Mouse (Mus musculus) CH12.LX (cell line): ENCODE measurements at regions not wholly inside any gene's neighbourhood (a gene's known extent, or its start where the extent isn't known, plus 50 kb on each side); places are given as distances from the start of the nearest gene placed in this dataset.

ENCODE experiments used
- DNase-seq: peaks from one replicate; pipeline ENCODE4 v3.0.0-alpha.2; 2013; ENCODE audit errors: extremely low read depth
- H3K27ac ChIP-seq: 2 replicates; pipeline ENCODE4 v1.5.1; 2012; ENCODE audit warnings: low read depth, mild to moderate bottlenecking, control low read depth, moderate library complexity; ENCODE audit not compliant: insufficient read depth
- H3K27me3 ChIP-seq: replicated peaks from 2 replicates; pipeline ENCODE3; 2012; ENCODE audit warnings: inconsistent platforms
- H3K36me3 ChIP-seq, 2 experiments: replicated peaks in 1 of 2; 2 replicates each; pipeline versions ENCODE3 to v1.6.1; 2012; ENCODE audit warnings: inconsistent platforms in 1 of 2, low read length in 1 of 2, mild to moderate bottlenecking in 1 of 2, mixed read lengths in 1 of 2, moderate library complexity in 1 of 2; ENCODE audit not compliant: control insufficient read depth in 1 of 2, insufficient read depth in 1 of 2
- H3K4me1 ChIP-seq, 2 experiments: 2 replicates each; pipeline ENCODE4 v1.6.1; 2012; ENCODE audit warnings: inconsistent platforms in 1 of 2, moderate library complexity in 1 of 2; ENCODE audit not compliant: insufficient read depth in 2 of 2, control insufficient read depth in 1 of 2
- H3K4me2 ChIP-seq: 2 replicates; pipeline ENCODE4 v1.6.1; 2012; ENCODE audit warnings: low read depth, mild to moderate bottlenecking, control low read depth; ENCODE audit not compliant: poor library complexity, insufficient read depth, severe bottlenecking
- H3K4me3 ChIP-seq, 3 experiments: fragments of 150-350 bp in 1 of 3; sonication (generic) in 1 of 3; replicated peaks in 1 of 3; 2 replicates each; pipeline versions ENCODE3 to v1.5.1; 2011 to 2012; ENCODE audit warnings: low read depth in 2 of 3, low read length in 2 of 3, mild to moderate bottlenecking in 2 of 3, moderate library complexity in 2 of 3, control low read depth in 1 of 3, improper control_type of control experiment in 1 of 3, inconsistent platforms in 1 of 3, mixed read lengths in 1 of 3; ENCODE audit not compliant: poor library complexity in 1 of 3
- H3K79me2 ChIP-seq: replicated peaks from 2 replicates; pipeline ENCODE4 v1.6.1; 2012; ENCODE audit warnings: mild to moderate bottlenecking, moderate library complexity; ENCODE audit not compliant: control insufficient read depth, poor library complexity, insufficient read depth, severe bottlenecking; ENCODE audit errors: extremely low read depth
- H3K9ac ChIP-seq: 2 replicates; pipeline ENCODE4 v1.6.1; 2012; ENCODE audit warnings: low read depth, mild to moderate bottlenecking, control low read depth, moderate library complexity; ENCODE audit not compliant: insufficient read depth
- H3K9me3 ChIP-seq: replicated peaks from 2 replicates; pipeline ENCODE3; 2012; ENCODE audit warnings: low read length, inconsistent platforms, mixed read lengths
- CHD1 ChIP-seq: IDR thresholded peaks from 2 replicates; pipeline ENCODE4 v1.6.1; 2012; ENCODE audit warnings: low read depth, low read length, improper control_type of control experiment, inconsistent platforms
- CTCF ChIP-seq, 2 experiments: IDR thresholded peaks in 1 of 2; conservative IDR thresholded peaks in 1 of 2; 2 replicates each; pipeline ENCODE4 v1.5.1; 2011 to 2012; ENCODE audit warnings: low read depth in 2 of 2, low read length in 2 of 2, improper control_type of control experiment in 1 of 2, inconsistent platforms in 1 of 2, mild to moderate bottlenecking in 1 of 2, moderate library complexity in 1 of 2
- E2F4 ChIP-seq: IDR thresholded peaks from 2 replicates; pipeline ENCODE4 v1.6.1; 2011; ENCODE audit warnings: low read depth, low read length, improper control_type of control experiment; ENCODE audit not compliant: insufficient replicate concordance
- ELF1 ChIP-seq: IDR thresholded peaks from 2 replicates; pipeline ENCODE4 v1.6.1; 2014; ENCODE audit warnings: low read depth, mild to moderate bottlenecking, inconsistent platforms, low read length, improper control_type of control experiment
- GABPA ChIP-seq: IDR thresholded peaks from 2 replicates; pipeline ENCODE4 v1.6.1; 2012; ENCODE audit warnings: low read depth, low read length, improper control_type of control experiment, inconsistent platforms; ENCODE audit not compliant: insufficient replicate concordance
- HCFC1 ChIP-seq: IDR thresholded peaks from 2 replicates; pipeline ENCODE4 v1.6.1; 2012; ENCODE audit warnings: low read depth, mild to moderate bottlenecking, inconsistent platforms, low read length, improper control_type of control experiment
- JUN ChIP-seq: IDR thresholded peaks from 2 replicates; pipeline ENCODE4 v1.6.1; 2011; ENCODE audit warnings: low read depth, mild to moderate bottlenecking, low read length, improper control_type of control experiment, moderate library complexity; ENCODE audit not compliant: insufficient read depth
- JUND ChIP-seq: conservative IDR thresholded peaks from 2 replicates; pipeline ENCODE4 v1.6.1; 2011; ENCODE audit warnings: low read depth, low read length, improper control_type of control experiment
- KAT2A ChIP-seq: IDR thresholded peaks from 2 replicates; pipeline ENCODE4 v1.6.1; 2012; ENCODE audit warnings: low read length, improper control_type of control experiment, inconsistent platforms; ENCODE audit not compliant: insufficient replicate concordance
- MAFK ChIP-seq: IDR thresholded peaks from 2 replicates; pipeline ENCODE4 v1.6.1; 2011; ENCODE audit warnings: low read length, improper control_type of control experiment; ENCODE audit not compliant: insufficient replicate concordance
- MAX ChIP-seq: IDR thresholded peaks from 2 replicates; pipeline ENCODE4 v1.6.1; 2011; ENCODE audit warnings: low read length, improper control_type of control experiment
- MAZ ChIP-seq: IDR thresholded peaks from 2 replicates; pipeline ENCODE4 v1.6.1; 2012; ENCODE audit warnings: low read depth, mild to moderate bottlenecking, inconsistent platforms, low read length, improper control_type of control experiment, moderate library complexity
- MXI1 ChIP-seq: IDR thresholded peaks from 2 replicates; pipeline ENCODE4 v1.6.1; 2011; ENCODE audit warnings: mild to moderate bottlenecking, low read depth, low read length, improper control_type of control experiment
- MYC ChIP-seq: IDR thresholded peaks from 2 replicates; pipeline ENCODE4 v1.6.1; 2011; ENCODE audit warnings: low read depth, mild to moderate bottlenecking, improper control_type of control experiment, low read length
- PAX5 ChIP-seq: IDR thresholded peaks from 2 replicates; pipeline ENCODE4 v1.6.1; 2012; ENCODE audit warnings: low read length, inconsistent platforms, mixed read lengths
- POLR2A ChIP-seq: IDR thresholded peaks from 2 replicates; pipeline ENCODE4 v1.6.1; 2011; ENCODE audit warnings: low read depth, mild to moderate bottlenecking, improper control_type of control experiment, low read length
- POLR2AphosphoS2 ChIP-seq: IDR thresholded peaks from 2 replicates; pipeline ENCODE4 v1.6.1; 2011; ENCODE audit warnings: low read depth, low read length, improper control_type of control experiment
- RAD21 ChIP-seq: IDR thresholded peaks from 2 replicates; pipeline ENCODE4 v1.6.1; 2011; ENCODE audit warnings: low read depth, mild to moderate bottlenecking, low read length, improper control_type of control experiment, moderate library complexity
- RCOR1 ChIP-seq: conservative IDR thresholded peaks from 2 replicates; pipeline ENCODE4 v1.6.1; 2012; ENCODE audit warnings: low read depth, mild to moderate bottlenecking, inconsistent platforms, low read length, improper control_type of control experiment
- SIN3A ChIP-seq: IDR thresholded peaks from 2 replicates; pipeline ENCODE4 v1.6.1; 2012; ENCODE audit warnings: low read length, improper control_type of control experiment, inconsistent platforms
- SMC3 ChIP-seq: IDR thresholded peaks from 2 replicates; pipeline ENCODE4 v1.6.1; 2011; ENCODE audit warnings: low read depth, low read length, improper control_type of control experiment
- TCF12 ChIP-seq: IDR thresholded peaks from 2 replicates; pipeline ENCODE4 v1.6.1; 2014; ENCODE audit warnings: low read depth, mild to moderate bottlenecking, inconsistent platforms, low read length, improper control_type of control experiment
- USF1 ChIP-seq: IDR thresholded peaks from 2 replicates; pipeline ENCODE4 v1.6.1; 2014; ENCODE audit warnings: low read depth, mild to moderate bottlenecking, inconsistent platforms, low read length, improper control_type of control experiment
- ZMIZ1 ChIP-seq: IDR thresholded peaks from 2 replicates; pipeline ENCODE4 v1.6.1; 2012; ENCODE audit warnings: low read depth, mild to moderate bottlenecking, inconsistent platforms, low read length, improper control_type of control experiment
- ZNF384 ChIP-seq: IDR thresholded peaks from 2 replicates; pipeline ENCODE4 v1.6.1; 2012; ENCODE audit warnings: low read depth, low read length, improper control_type of control experiment, inconsistent platforms
- dilution Hi-C: fragments of 300-500 bp; cut with MboI; formaldehyde crosslinking; loops from 2 replicates; pipeline ENCODE4 v1.14.3; 2020; ENCODE audit warnings: low sequenced_read_pairs; ENCODE audit not compliant: extremely low pct_unique_long_range_greater_than_20kb, extremely low pct_ligation_motif_present
- in situ Hi-C: fragments of 300-500 bp; cut with MboI; formaldehyde crosslinking; loops from 3 replicates; pipeline ENCODE4 v1.14.3; 2019; ENCODE audit warnings: low sequenced_read_pairs, low pct_ligation_motif_present, low pct_unique_long_range_greater_than_20kb, mixed read lengths

DNA sequence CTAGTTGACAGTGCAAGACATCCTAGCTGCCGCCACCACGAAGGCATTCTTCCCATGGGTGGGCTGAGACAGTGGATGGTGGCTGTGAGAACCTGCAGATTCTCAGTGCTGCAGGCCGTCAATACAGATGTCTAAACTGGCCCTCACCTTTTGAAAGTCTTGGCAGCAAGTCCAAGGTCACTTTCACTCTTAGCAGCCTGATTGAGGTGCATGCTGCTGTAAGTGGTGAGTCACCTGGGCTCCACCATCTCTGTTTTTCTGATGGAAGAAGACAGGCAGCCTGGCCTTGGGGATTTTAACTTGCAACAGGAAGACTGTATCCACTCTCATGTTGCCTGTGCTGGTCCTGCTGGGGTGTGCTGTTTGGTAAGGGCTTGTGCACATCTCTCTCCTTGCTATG lies 129.3 kb downstream of the Zfp706 start:
- DNase-seq, result no peak
- Histone ChIP-seq H3K9me3 (no peaks in the 10 kb centered on the region), H3K79me2 (no peaks in the 10 kb centered on the region), H3K27me3 (no peaks in the 10 kb centered on the region), H3K4me1 (peaks cover 10 to 22% of the 10 kb centered on the region in 2 experiments), H3K9ac (no peak overlapping the region), H3K36me3 (no peaks in the 10 kb centered on the region)
- in situ Hi-C loops, result no loop called here
- dilution Hi-C loops, result no loop called here
- no peak for TF ChIP-seq GABPA
- TF ChIP-seq RAD21, result no peak
- no peak for TF ChIP-seq ZNF384
- no peak for TF ChIP-seq ELF1
- no peak for TF ChIP-seq MYC
- TF ChIP-seq USF1, result no peak
- TF ChIP-seq JUND, result no peak
- TF ChIP-seq TCF12, result no peak
- TF ChIP-seq MAX, result no peak
- no peak for TF ChIP-seq POLR2A
- no peak for TF ChIP-seq POLR2AphosphoS2
- TF ChIP-seq, all 38 proteins: peak for 0
- Histone ChIP-seq H3K4me3 (no peak overlapping the region), H3K27ac (no peak overlapping the region), H3K4me2 (no peak overlapping the region)

DNA sequence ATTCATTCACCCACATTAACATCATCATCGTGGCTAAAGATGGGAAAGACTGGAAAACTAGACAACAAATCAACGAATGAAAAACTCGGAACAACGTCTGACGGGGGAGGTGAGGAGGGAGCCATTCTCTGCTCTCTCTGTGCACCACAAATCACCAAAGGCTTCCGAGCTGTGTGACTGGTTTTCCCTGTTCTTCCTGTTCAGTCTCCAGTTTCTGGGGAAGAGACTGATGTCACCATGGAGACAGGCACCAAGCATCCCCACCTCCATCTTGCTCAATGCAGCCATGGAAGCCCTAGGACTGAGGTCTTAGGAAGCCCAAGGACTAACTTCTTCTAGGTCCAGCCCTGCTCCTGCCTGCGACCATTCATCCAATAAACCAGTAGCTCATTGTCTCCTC lies 130.1 kb downstream of the Zfp706 start:
- no peak for DNase-seq
- TF ChIP-seq KAT2A (no peak), CTCF (conservative IDR thresholded peaks at IDR 0.05 in 1 of 2, IDR thresholded peaks at IDR 0.05 in 1 of 2; ENCODE audit: low read depth in 2 of 2, low read length in 2 of 2) (no peak)
- Histone ChIP-seq H3K27me3 (no peaks in the 10 kb centered on the region), H3K4me2 (no peak overlapping the region), H3K9ac (no peak overlapping the region), H3K9me3 (no peaks in the 10 kb centered on the region), H3K4me1 (peaks cover 6 to 22% of the 10 kb centered on the region in 2 experiments), H3K36me3 (no peaks in the 10 kb centered on the region), H3K27ac (no peak overlapping the region), H3K4me3 (no peak overlapping the region), H3K79me2 (no peaks in the 10 kb centered on the region)
- in situ Hi-C loops, result no loop called here
- dilution Hi-C loops, result no loop called here

DNA sequence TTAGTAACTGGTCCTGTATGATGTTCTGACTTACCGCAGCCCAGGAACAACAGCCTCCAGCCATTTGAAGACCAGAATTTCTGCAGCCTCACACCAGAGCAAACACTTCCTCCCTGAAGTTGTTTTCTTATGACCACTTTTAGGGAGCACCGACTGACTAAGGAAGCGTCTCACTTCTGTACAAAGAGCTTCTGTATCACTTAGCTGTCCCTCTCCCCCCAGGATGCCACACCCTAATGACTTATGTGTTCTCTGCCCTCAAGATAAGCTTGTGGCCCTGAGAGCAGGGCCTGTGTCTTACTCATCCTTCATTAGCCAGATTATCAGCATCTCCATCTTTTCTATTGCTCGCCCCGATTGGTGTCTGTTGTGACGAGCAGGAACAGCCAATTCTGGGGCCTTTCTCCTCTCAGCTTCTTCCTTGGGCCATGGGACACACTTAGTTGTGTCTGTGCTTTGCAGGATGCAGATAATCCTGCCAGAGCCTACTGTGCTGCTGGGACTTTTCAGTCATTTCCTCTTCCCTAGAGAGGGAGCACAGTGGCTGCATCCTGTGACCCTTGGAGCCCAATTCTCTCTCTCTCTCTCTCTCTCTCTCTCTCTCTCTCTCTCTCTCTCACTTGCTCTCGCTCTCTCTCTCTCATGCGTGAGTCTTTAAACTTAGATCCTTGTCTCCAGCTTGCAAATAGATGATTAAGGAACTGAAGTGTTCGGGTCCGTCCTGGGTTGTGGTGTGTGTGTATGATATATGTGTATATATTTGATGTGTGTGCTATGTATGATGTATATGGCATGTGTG lies 131.4 kb downstream of the Zfp706 start:
- Histone ChIP-seq H3K79me2 (no peaks in the 10 kb centered on the region), H3K27me3 (no peaks in the 10 kb centered on the region), H3K9ac (no peak overlapping the region), H3K4me2 (no peak overlapping the region), H3K4me1 (peaks cover 6 to 22% of the 10 kb centered on the region in 2 experiments), H3K9me3 (no peaks in the 10 kb centered on the region), H3K4me3 (no peak overlapping the region), H3K36me3 (no peaks in the 10 kb centered on the region), H3K27ac (no peak overlapping the region)
- TF ChIP-seq JUN (no peak), MAZ (no peak), POLR2AphosphoS2 (no peak), POLR2A (no peak), MYC (no peak), SMC3 (no peak), ZNF384 (no peak), ZMIZ1 (no peak), PAX5 (no peak), MAFK (no peak), KAT2A (no peak), JUND (no peak), RCOR1 (no peak), HCFC1 (no peak), MXI1 (no peak), E2F4 (no peak), SIN3A (no peak), CHD1 (no peak)
- in situ Hi-C loops, result no loop called here
- dilution Hi-C loops, result no loop called here
- DNase-seq, result no peak
